Mouse (Mus musculus) MEL (cell line): ENCODE data around the gene Bad. TPM values are rescaled to one million over a fixed set of nuclear protein-coding genes. Genes with fewer than 3 reads are reported as not detected.

ENCODE experiments used
- DNase-seq: peaks from one replicate; pipeline ENCODE4 v3.0.0; 2011; ENCODE audit warnings: low read depth, low spot score
- H3K27ac ChIP-seq: 2 replicates; pipeline ENCODE4 v1.5.1; 2012; ENCODE audit warnings: low read depth, mild to moderate bottlenecking, control low read depth, low read length, moderate library complexity; ENCODE audit not compliant: control insufficient read depth
- H3K27me3 ChIP-seq, 2 experiments: fragments of 150-350 bp in 1 of 2; sonication (generic) in 1 of 2; 2 replicates each; pipeline ENCODE4 v1.6.1; 2012; ENCODE audit warnings: low read length in 2 of 2, mild to moderate bottlenecking in 2 of 2, improper control_type of control experiment in 1 of 2, moderate library complexity in 1 of 2; ENCODE audit not compliant: insufficient read depth in 2 of 2, control insufficient read depth in 1 of 2
- H3K36me3 ChIP-seq, 2 experiments: 2 replicates each; pipeline ENCODE4 v1.6.1; 2012 to 2014; ENCODE audit warnings: low read length in 2 of 2, improper control_type of control experiment in 1 of 2, inconsistent platforms in 1 of 2, mild to moderate bottlenecking in 1 of 2; ENCODE audit not compliant: insufficient read depth in 2 of 2, control insufficient read depth in 1 of 2
- H3K4me1 ChIP-seq, 2 experiments: fragments of 150-350 bp in 1 of 2; sonication (generic) in 1 of 2; 2 replicates each; pipeline ENCODE4 v1.6.1; 2012; ENCODE audit warnings: low read length in 2 of 2, improper control_type of control experiment in 1 of 2, mild to moderate bottlenecking in 1 of 2; ENCODE audit not compliant: insufficient read depth in 2 of 2, control insufficient read depth in 1 of 2
- H3K4me3 ChIP-seq, 2 experiments: fragments of 150-350 bp in 1 of 2; sonication (generic) in 1 of 2; 2 replicates each; pipeline ENCODE4 v1.5.1; 2012; ENCODE audit warnings: low read depth in 2 of 2, low read length in 2 of 2, mild to moderate bottlenecking in 2 of 2, moderate library complexity in 2 of 2, control low read depth in 1 of 2, improper control_type of control experiment in 1 of 2; ENCODE audit not compliant: control insufficient read depth in 1 of 2, insufficient read depth in 1 of 2
- H3K79me2 ChIP-seq: 2 replicates; pipeline ENCODE4 v1.6.1; 2012; ENCODE audit warnings: mild to moderate bottlenecking, low read length, moderate library complexity; ENCODE audit not compliant: control insufficient read depth, poor library complexity, insufficient read depth
- H3K9ac ChIP-seq: 2 replicates; pipeline ENCODE4 v1.6.1; 2012; ENCODE audit warnings: low read depth, mild to moderate bottlenecking, control low read depth, low read length, moderate library complexity; ENCODE audit not compliant: control insufficient read depth, poor library complexity, severe bottlenecking
- H3K9me3 ChIP-seq: fragments of 150-350 bp; sonication (generic); replicated peaks from 2 replicates; pipeline ENCODE4 v1.6.1; 2012; ENCODE audit warnings: mild to moderate bottlenecking, low read length, improper control_type of control experiment, moderate library complexity; ENCODE audit not compliant: insufficient read depth
- CHD1 ChIP-seq: IDR thresholded peaks from 2 replicates; pipeline ENCODE4 v1.6.1; 2012; ENCODE audit warnings: low read depth, mild to moderate bottlenecking, inconsistent platforms, low read length, improper control_type of control experiment
- CHD2 ChIP-seq: IDR thresholded peaks from 2 replicates; pipeline ENCODE4 v1.6.1; 2011; ENCODE audit warnings: low read length, improper control_type of control experiment
- CTCF ChIP-seq, 3 experiments: IDR thresholded peaks in 2 of 3; conservative IDR thresholded peaks in 1 of 3; 2 replicates each; pipeline ENCODE4 v1.5.1; 2011 to 2012; ENCODE audit warnings: low read length in 3 of 3, low read depth in 2 of 3, mild to moderate bottlenecking in 2 of 3, improper control_type of control experiment in 1 of 3, inconsistent platforms in 1 of 3, mixed read lengths in 1 of 3, moderate library complexity in 1 of 3; ENCODE audit not compliant: control insufficient read depth in 1 of 3, insufficient read depth in 1 of 3, poor library complexity in 1 of 3, severe bottlenecking in 1 of 3
- E2F4 ChIP-seq: IDR thresholded peaks from 2 replicates; pipeline ENCODE4 v1.6.1; 2011; ENCODE audit warnings: low read depth, low read length, improper control_type of control experiment, borderline replicate concordance
- EP300 ChIP-seq, 2 experiments: IDR thresholded peaks; 2 replicates each; pipeline ENCODE4 v1.6.1; 2011; ENCODE audit warnings: improper control_type of control experiment in 2 of 2, low read length in 2 of 2, low read depth in 1 of 2, mild to moderate bottlenecking in 1 of 2
- ETS1 ChIP-seq: IDR thresholded peaks from 2 replicates; pipeline ENCODE4 v1.6.1; 2012; ENCODE audit warnings: low read depth, mild to moderate bottlenecking, inconsistent platforms, low read length, improper control_type of control experiment, moderate library complexity
- GATA1 ChIP-seq: IDR thresholded peaks from 2 replicates; pipeline ENCODE4 v1.6.1; 2011; ENCODE audit warnings: low read depth, low read length, improper control_type of control experiment
- HCFC1 ChIP-seq: IDR thresholded peaks from 2 replicates; pipeline ENCODE4 v1.6.1; 2012; ENCODE audit warnings: low read depth, mild to moderate bottlenecking, inconsistent platforms, low read length, improper control_type of control experiment, moderate library complexity
- KAT2A ChIP-seq: conservative IDR thresholded peaks from 2 replicates; pipeline ENCODE4 v1.6.1; 2012; ENCODE audit warnings: low read depth, low read length, improper control_type of control experiment, inconsistent platforms
- MAFK ChIP-seq: IDR thresholded peaks from 2 replicates; pipeline ENCODE4 v1.6.1; 2011; ENCODE audit warnings: low read depth, mild to moderate bottlenecking, low read length, improper control_type of control experiment, borderline replicate concordance
- MAX ChIP-seq: IDR thresholded peaks from 2 replicates; pipeline ENCODE4 v1.6.1; 2011; ENCODE audit warnings: low read length, improper control_type of control experiment
- MAZ ChIP-seq: IDR thresholded peaks from 2 replicates; pipeline ENCODE4 v1.6.1; 2012; ENCODE audit warnings: low read depth, mild to moderate bottlenecking, inconsistent platforms, low read length, improper control_type of control experiment
- MXI1 ChIP-seq: IDR thresholded peaks from 2 replicates; pipeline ENCODE4 v1.6.1; 2011; ENCODE audit warnings: mild to moderate bottlenecking, low read depth, low read length, improper control_type of control experiment
- MYB ChIP-seq: IDR thresholded peaks from 2 replicates; pipeline ENCODE4 v1.6.1; 2011; ENCODE audit warnings: mild to moderate bottlenecking, low read depth, low read length, improper control_type of control experiment
- NELFE ChIP-seq: IDR thresholded peaks from 2 replicates; pipeline ENCODE4 v1.6.1; 2011; ENCODE audit warnings: low read depth, low read length, improper control_type of control experiment
- NRF1 ChIP-seq: IDR thresholded peaks from 2 replicates; pipeline ENCODE4 v1.6.1; 2014; ENCODE audit warnings: low read depth, mild to moderate bottlenecking, inconsistent platforms, low read length, improper control_type of control experiment, moderate library complexity; ENCODE audit not compliant: poor library complexity, insufficient read depth, severe bottlenecking
- POLR2A ChIP-seq, 2 experiments: IDR thresholded peaks; 2 replicates each; pipeline ENCODE4 v1.6.1; 2011 to 2012; ENCODE audit warnings: low read length in 2 of 2, mild to moderate bottlenecking in 2 of 2, control low read depth in 1 of 2, improper control_type of control experiment in 1 of 2, low read depth in 1 of 2, moderate library complexity in 1 of 2; ENCODE audit not compliant: control insufficient read depth in 1 of 2, insufficient read depth in 1 of 2, poor library complexity in 1 of 2
- POLR2AphosphoS2 ChIP-seq: IDR thresholded peaks from 2 replicates; pipeline ENCODE4 v1.6.1; 2011; ENCODE audit warnings: low read length, improper control_type of control experiment
- POLR2AphosphoS5 ChIP-seq: IDR thresholded peaks from 2 replicates; pipeline ENCODE4 v1.6.1; 2012; ENCODE audit warnings: low read depth, borderline replicate concordance, mild to moderate bottlenecking, inconsistent platforms, low read length, moderate library complexity, mixed read lengths
- RAD21 ChIP-seq: IDR thresholded peaks from 2 replicates; pipeline ENCODE4 v1.6.1; 2011; ENCODE audit warnings: mild to moderate bottlenecking, low read depth, low read length, improper control_type of control experiment
- RCOR1 ChIP-seq: IDR thresholded peaks from 2 replicates; pipeline ENCODE4 v1.6.1; 2012; ENCODE audit warnings: low read depth, mild to moderate bottlenecking, inconsistent platforms, low read length, improper control_type of control experiment
- SIN3A ChIP-seq: IDR thresholded peaks from 2 replicates; pipeline ENCODE4 v1.6.1; 2012; ENCODE audit warnings: low read length, improper control_type of control experiment, inconsistent platforms
- SMC3 ChIP-seq: IDR thresholded peaks from 2 replicates; pipeline ENCODE4 v1.6.1; 2011; ENCODE audit warnings: low read depth, low read length, improper control_type of control experiment
- TCF12 ChIP-seq: IDR thresholded peaks from 2 replicates; pipeline ENCODE4 v1.6.1; 2014; ENCODE audit warnings: low read depth, mild to moderate bottlenecking, inconsistent platforms, low read length, improper control_type of control experiment, moderate library complexity
- UBTF ChIP-seq: IDR thresholded peaks from 2 replicates; pipeline ENCODE4 v1.6.1; 2012; ENCODE audit warnings: low read depth, mild to moderate bottlenecking, inconsistent platforms, low read length, improper control_type of control experiment, moderate library complexity, borderline replicate concordance; ENCODE audit not compliant: insufficient read depth
- USF2 ChIP-seq, 2 experiments: IDR thresholded peaks; 2 replicates each; pipeline ENCODE4 v1.6.1; 2011 to 2012; ENCODE audit warnings: improper control_type of control experiment in 2 of 2, low read length in 2 of 2, borderline replicate concordance in 1 of 2, inconsistent platforms in 1 of 2, low read depth in 1 of 2, mild to moderate bottlenecking in 1 of 2; ENCODE audit not compliant: insufficient read depth in 1 of 2
- ZC3H11A ChIP-seq: IDR thresholded peaks from 2 replicates; pipeline ENCODE4 v1.6.1; 2012; ENCODE audit warnings: low read depth, mild to moderate bottlenecking, inconsistent platforms, low read length, improper control_type of control experiment
- polyA plus RNA-seq, 2 experiments: library from polyadenylated mRNA; stranded (reverse) in 1 of 2; unstranded in 1 of 2; fragments of >175 nt in 1 of 2; fragments of >200 nt in 1 of 2; gene quantifications; 2 replicates each; pipeline versions ENCODE4 v1.2.1 to v1.2.4; 2012; ENCODE audit warnings: low replicate concordance in 2 of 2, low read depth in 1 of 2; ENCODE audit not compliant: insufficient read length in 2 of 2, insufficient read depth in 1 of 2, missing spikeins in 1 of 2
- total RNA-seq: library from RNA; depleted of rRNA; stranded (reverse); fragments of 300-350 nt; gene quantifications from 2 replicates; pipeline ENCODE4 v1.2.3, GENCODE M21; 2012

Bad gene
- total and polyA plus RNA-seq, 3 experiments: 51.7 to 69.7 TPM; not detected in 1

GRCm38 (mm10) chr19:6933102-6933435 is 8.6 kb upstream of the Bad start:
- no peaks in the 10 kb centered on the region for H3K79me2 ChIP-seq
- DNase-seq: no peak
- no peaks in the 10 kb centered on the region for H3K4me1 ChIP-seq
- no peak for TF ChIP-seq SMC3
- TF ChIP-seq E2F4: no peak
- TF ChIP-seq ZC3H11A: no peak
- TF ChIP-seq HCFC1: no peak
- no peak for TF ChIP-seq ETS1
- no peak for TF ChIP-seq KAT2A
- no peak for TF ChIP-seq CTCF (IDR thresholded peaks at IDR 0.05 in 2 of 3, conservative IDR thresholded peaks at IDR 0.05 in 1 of 3; ENCODE audit: control insufficient read depth in 1 of 3, insufficient read depth in 1 of 3, low read depth in 2 of 3, low read length in 3 of 3, poor library complexity in 1 of 3, severe bottlenecking in 1 of 3)
- TF ChIP-seq EP300 (IDR thresholded peaks at IDR 0.05; ENCODE audit: low read depth in 1 of 2, low read length in 2 of 2): no peak
- no peak for TF ChIP-seq TCF12
- no peak for TF ChIP-seq USF2 (IDR thresholded peaks at IDR 0.05; ENCODE audit: borderline replicate concordance in 1 of 2, insufficient read depth in 1 of 2, low read depth in 1 of 2, low read length in 2 of 2)
- no peak for TF ChIP-seq POLR2AphosphoS5
- TF ChIP-seq MAZ: no peak
- TF ChIP-seq MAX: no peak
- TF ChIP-seq RCOR1: no peak
- no peak for TF ChIP-seq POLR2AphosphoS2
- no peak for TF ChIP-seq NELFE
- no peak for TF ChIP-seq UBTF
- H3K36me3 ChIP-seq: no peaks in the 10 kb centered on the region
- H3K9me3 ChIP-seq: no peaks in the 10 kb centered on the region
- no peak overlapping the region for H3K4me3 ChIP-seq
- H3K27ac ChIP-seq: no peak overlapping the region
- H3K9ac ChIP-seq: no peak overlapping the region
- H3K27me3 ChIP-seq: no peaks in the 10 kb centered on the region

DNA sequence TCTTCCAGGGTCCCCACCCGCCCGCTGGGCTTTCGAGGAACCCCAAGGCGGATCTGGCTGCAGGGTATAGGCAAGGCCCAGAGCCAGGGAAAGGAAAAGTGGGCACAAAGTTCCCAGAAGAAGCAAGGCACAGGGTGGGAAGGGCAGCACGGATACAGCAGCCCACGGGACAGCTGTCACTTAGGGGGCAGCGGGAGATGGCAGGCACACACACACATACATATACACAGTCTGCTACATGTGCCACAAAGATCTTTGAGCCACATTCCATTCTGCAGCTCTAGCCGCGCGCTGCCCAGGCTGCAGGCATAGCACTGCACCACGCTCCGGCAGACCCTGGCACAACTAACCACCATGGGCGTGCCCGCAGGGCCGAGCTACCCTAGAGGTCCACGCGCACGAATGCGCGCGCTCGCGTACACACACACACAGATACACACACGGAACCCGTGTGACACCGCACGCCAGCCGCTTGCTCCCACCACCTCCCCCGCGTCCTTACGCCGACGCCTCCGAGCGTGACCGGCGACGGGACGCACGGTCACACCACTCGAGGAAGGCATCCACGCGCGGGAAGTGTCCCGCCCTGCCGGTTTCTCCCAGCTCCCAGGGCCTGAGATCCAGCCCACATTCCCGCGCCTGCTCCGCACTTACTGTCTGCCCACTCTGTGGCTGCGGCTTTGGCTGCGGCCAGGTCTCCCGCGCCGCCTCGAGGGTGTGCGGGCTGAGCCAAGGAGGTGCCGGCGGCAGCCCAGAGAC is 8.0 kb upstream of the Bad start:
- Histone ChIP-seq H3K79me2 (no peaks in the 10 kb centered on the region), H3K9me3 (no peaks in the 10 kb centered on the region), H3K9ac (no peak overlapping the region), H3K27ac (no peak overlapping the region), H3K27me3 (no peaks in the 10 kb centered on the region), H3K36me3 (no peaks in the 10 kb centered on the region), H3K4me3 (no peak overlapping the region), H3K4me1 (no peaks in the 10 kb centered on the region)
- DNase-seq: no peak
- TF ChIP-seq POLR2AphosphoS2 (no peak), UBTF (no peak), RAD21 (no peak), ZC3H11A (no peak), MYB (no peak), SIN3A (no peak), CHD1 (no peak), MXI1 (no peak), GATA1 (no peak), POLR2AphosphoS5 (no peak), KAT2A (no peak), POLR2A (IDR thresholded peaks at IDR 0.05; ENCODE audit: control insufficient read depth in 1 of 2, insufficient read depth in 1 of 2, low read depth in 1 of 2, low read length in 2 of 2, poor library complexity in 1 of 2) (no peak), SMC3 (no peak), MAZ (no peak), CTCF (IDR thresholded peaks at IDR 0.05 in 2 of 3, conservative IDR thresholded peaks at IDR 0.05 in 1 of 3; ENCODE audit: control insufficient read depth in 1 of 3, insufficient read depth in 1 of 3, low read depth in 2 of 3, low read length in 3 of 3, poor library complexity in 1 of 3, severe bottlenecking in 1 of 3) (no peak), CHD2 (no peak), E2F4 (no peak), MAFK (no peak), NRF1 (no peak)
